Mouse (Mus musculus) embryonic fibroblast, embryonic 13.5 days (primary cell): Measurements from ENCODE around the gene Foxb2.
"Not testable (repeated sequence)": the region's sequence is repeated elsewhere in the genome, so short reads cannot be mapped to it uniquely, and the experiment has no call there.

Source experiments
- CTCF ChIP-seq: IDR thresholded peaks from 2 replicates; pipeline ENCODE4 v1.5.1; 2011; ENCODE audit warnings: mild to moderate bottlenecking, control low read depth, low read length, moderate library complexity, borderline replicate concordance; ENCODE audit not compliant: insufficient read depth
- POLR2A ChIP-seq: IDR thresholded peaks from 2 replicates; pipeline ENCODE4 v1.6.1; 2011; ENCODE audit warnings: low read depth, mild to moderate bottlenecking, control low read depth, low read length, moderate library complexity

DNA sequence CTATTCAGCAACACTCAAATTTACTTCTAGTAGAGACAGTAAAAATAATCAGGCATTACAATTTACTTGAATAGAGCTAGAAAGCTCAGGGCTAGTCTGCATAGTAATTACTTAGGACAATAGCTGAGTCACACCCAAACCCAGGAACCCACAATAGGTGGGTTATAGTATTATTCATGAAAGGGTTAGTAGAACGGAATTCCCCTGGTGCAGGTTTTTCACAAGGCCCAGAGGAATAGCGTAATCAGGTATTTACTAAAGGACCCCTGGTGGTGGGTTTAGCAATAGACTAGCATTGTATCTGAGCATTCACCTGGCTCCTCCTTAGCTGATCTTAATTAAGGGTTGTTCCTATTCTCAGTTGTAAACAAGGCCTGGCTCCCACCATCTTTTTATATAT, 29.5 kb downstream of the Foxb2 start:
- TF ChIP-seq POLR2A, CTCF: not testable (repeated sequence)
